Mouse (Mus musculus) small intestine, adult 2 months (tissue): ENCODE results near the gene Rufy2. TPM values are rescaled to one million over a fixed set of nuclear protein-coding genes. Genes with fewer than 3 reads are reported as not detected.

Experiments
- H3K27ac ChIP-seq: fragments of 200-500 bp; 2 replicates; pipeline ENCODE4 v1.5.1; 2012; ENCODE audit warnings: low read depth, low read length, control low read depth, inconsistent platforms; ENCODE audit not compliant: insufficient read depth
- H3K27me3 ChIP-seq: fragments of 200-500 bp; 2 replicates; pipeline ENCODE4 v1.6.1; 2012; ENCODE audit warnings: mild to moderate bottlenecking, moderate library complexity, low read length, inconsistent platforms; ENCODE audit not compliant: control insufficient read depth, insufficient read depth
- H3K36me3 ChIP-seq: fragments of 200-500 bp; 2 replicates; pipeline ENCODE4 v1.6.1; 2012; ENCODE audit warnings: mild to moderate bottlenecking, low read length, control low read depth, inconsistent platforms; ENCODE audit not compliant: control insufficient read depth, insufficient read depth
- H3K4me1 ChIP-seq: fragments of 200-500 bp; 2 replicates; pipeline ENCODE4 v1.6.1; 2012; ENCODE audit warnings: low read length, inconsistent platforms, mixed read lengths; ENCODE audit not compliant: control insufficient read depth, insufficient read depth, insufficient read length
- H3K4me3 ChIP-seq: fragments of 200-500 bp; 2 replicates; pipeline ENCODE4 v1.5.1; 2012; ENCODE audit warnings: low read depth, mild to moderate bottlenecking, control low read depth, inconsistent platforms, low read length, moderate library complexity
- CTCF ChIP-seq: fragments of 200-500 bp; IDR thresholded peaks from 2 replicates; pipeline ENCODE4 v1.5.1; 2012; ENCODE audit warnings: low read depth, mild to moderate bottlenecking, control low read depth, inconsistent platforms, low read length, moderate library complexity, mixed read lengths; ENCODE audit not compliant: insufficient replicate concordance, insufficient read length; ENCODE audit errors: extremely low read depth
- POLR2A ChIP-seq: fragments of 200-500 bp; IDR thresholded peaks from 2 replicates; pipeline ENCODE4 v1.6.1; 2012; ENCODE audit warnings: low read depth, mild to moderate bottlenecking, control low read depth, inconsistent platforms, low read length, moderate library complexity
- WGBS: fragments of 180-500 bp; shearing (Covaris S2); methylation state at CpG from one replicate; pipeline ENCODE4 v1.1.7; 2018; 5-methylcytosine and 5-hydroxymethylcytosine counted together
- polyA plus RNA-seq: library from polyadenylated mRNA; depleted of rRNA; stranded (reverse); fragments of >200 nt; gene quantifications from 2 replicates; pipeline ENCODE4 v1.2.3, GENCODE M21; 2012

The Rufy2 gene
- polyA plus RNA-seq, 1 experiment, result 1.1 TPM

- Histone ChIP-seq H3K27ac (no peak overlapping the region), H3K4me3 (no peak overlapping the region), H3K4me1 (no peaks in the 10 kb centered on the region; the same call in 1 of the 2 replicates), H3K27me3 (no peaks in the 10 kb centered on the region), H3K36me3 (no peaks in the 10 kb centered on the region)
- 82% methylated on average over 3 of the region's 3 CpGs for WGBS
- TF ChIP-seq CTCF, result no peak
- TF ChIP-seq POLR2A, result no peak
Measured at GRCm38 (mm10) chr10:63032956-63033355, 52.9 kb downstream of the Rufy2 start.

GRCm38 (mm10) chr10:63038571-63039320 lies 58.7 kb downstream of the Rufy2 start:
- 38% methylated on average over 14 of the region's 14 CpGs for WGBS
- Histone ChIP-seq H3K27me3 (no peaks in the 10 kb centered on the region), H3K4me3 (peak overlapping the region; percentile 69), H3K4me1 (peaks cover 5% of the 10 kb centered on the region; the same call in 1 of the 2 replicates), H3K36me3 (no peaks in the 10 kb centered on the region), H3K27ac (peak overlapping the region; percentile 89)
- peak; percentile 81 for TF ChIP-seq POLR2A
- TF ChIP-seq CTCF, result no peak

- 52% methylated on average over 5 of the region's 5 CpGs for WGBS
Measured at GRCm38 (mm10) chr10:63039867-63040628, 60.0 kb downstream of the Rufy2 start.

GRCm38 (mm10) chr10:63043154-63043553 lies 63.1 kb downstream of the Rufy2 start:
- Histone ChIP-seq H3K36me3 (no peaks in the 10 kb centered on the region), H3K27ac (no peak overlapping the region), H3K27me3 (no peaks in the 10 kb centered on the region), H3K4me1 (peaks cover 5% of the 10 kb centered on the region; the same call in 1 of the 2 replicates), H3K4me3 (no peak overlapping the region)
- 55% methylated on average over 3 of the region's 3 CpGs for WGBS
- no peak for TF ChIP-seq POLR2A
- no peak for TF ChIP-seq CTCF

More at GRCm38 (mm10) chr10:63039867-63040628, 60.0 kb downstream of the Rufy2 start:
- peak overlapping the region; percentile 89; the same call in 1 of the 2 replicates for H3K27ac ChIP-seq
- no peaks in the 10 kb centered on the region for H3K27me3 ChIP-seq
- no peaks in the 10 kb centered on the region for H3K36me3 ChIP-seq
- TF ChIP-seq CTCF (no peak), POLR2A (no peak)
- peak overlapping the region; percentile 29 for H3K4me3 ChIP-seq
- peaks cover 5% of the 10 kb centered on the region; the same call in 1 of the 2 replicates for H3K4me1 ChIP-seq

- no peaks in the 10 kb centered on the region for H3K27me3 ChIP-seq
- no peak for TF ChIP-seq POLR2A
- no peak for TF ChIP-seq CTCF
- WGBS, result 87% methylated on average over 8 of the region's 8 CpGs
- 0 out of 2 replicates have a peak, but pooled peaks cover under 1% of the 10 kb centered on the region for H3K36me3 ChIP-seq
- H3K4me1 ChIP-seq, result peaks cover 19% of the 10 kb centered on the region; the same call in 1 of the 2 replicates
- no peak overlapping the region for H3K4me3 ChIP-seq
- no peak overlapping the region for H3K27ac ChIP-seq
Measured at GRCm38 (mm10) chr10:63047751-63048150, 67.7 kb downstream of the Rufy2 start.

- Histone ChIP-seq H3K27me3 (no peaks in the 10 kb centered on the region), H3K4me1 (peaks cover 19% of the 10 kb centered on the region; the same call in 1 of the 2 replicates), H3K36me3 (0 out of 2 replicates have a peak, but pooled peaks cover 5% of the 10 kb centered on the region), H3K27ac (peak overlapping the region; percentile 86), H3K4me3 (no peak overlapping the region)
- WGBS, result 44% methylated on average over 2 of the region's 2 CpGs
- TF ChIP-seq CTCF, result no peak
- TF ChIP-seq POLR2A, result no peak
Measured at GRCm38 (mm10) chr10:63049106-63049505, 69.1 kb downstream of the Rufy2 start.

GRCm38 (mm10) chr10:63051267-63051666 lies 71.2 kb downstream of the Rufy2 start:
- H3K27me3 ChIP-seq, result no peaks in the 10 kb centered on the region
- no peak for TF ChIP-seq CTCF
- no peak for TF ChIP-seq POLR2A
- WGBS, result 78% methylated on average over 7 of the region's 7 CpGs

More at GRCm38 (mm10) chr10:63051267-63051666, 71.2 kb downstream of the Rufy2 start:
- H3K36me3 ChIP-seq, result peaks cover 11% of the 10 kb centered on the region; the same call in 1 of the 2 replicates
- H3K4me3 ChIP-seq, result no peak overlapping the region
- H3K27ac ChIP-seq, result no peak overlapping the region
- peaks cover 19% of the 10 kb centered on the region; the same call in 1 of the 2 replicates for H3K4me1 ChIP-seq
